Mouse (Mus musculus) brain, adult 2 months (tissue): ENCODE measurements around the gene Hes6.

Experiments used
- DNase-seq: peaks from one replicate; pipeline ENCODE4 v3.0.0; 2011; ENCODE audit warnings: low read depth, low spot score

Hes6 gene

DNA sequence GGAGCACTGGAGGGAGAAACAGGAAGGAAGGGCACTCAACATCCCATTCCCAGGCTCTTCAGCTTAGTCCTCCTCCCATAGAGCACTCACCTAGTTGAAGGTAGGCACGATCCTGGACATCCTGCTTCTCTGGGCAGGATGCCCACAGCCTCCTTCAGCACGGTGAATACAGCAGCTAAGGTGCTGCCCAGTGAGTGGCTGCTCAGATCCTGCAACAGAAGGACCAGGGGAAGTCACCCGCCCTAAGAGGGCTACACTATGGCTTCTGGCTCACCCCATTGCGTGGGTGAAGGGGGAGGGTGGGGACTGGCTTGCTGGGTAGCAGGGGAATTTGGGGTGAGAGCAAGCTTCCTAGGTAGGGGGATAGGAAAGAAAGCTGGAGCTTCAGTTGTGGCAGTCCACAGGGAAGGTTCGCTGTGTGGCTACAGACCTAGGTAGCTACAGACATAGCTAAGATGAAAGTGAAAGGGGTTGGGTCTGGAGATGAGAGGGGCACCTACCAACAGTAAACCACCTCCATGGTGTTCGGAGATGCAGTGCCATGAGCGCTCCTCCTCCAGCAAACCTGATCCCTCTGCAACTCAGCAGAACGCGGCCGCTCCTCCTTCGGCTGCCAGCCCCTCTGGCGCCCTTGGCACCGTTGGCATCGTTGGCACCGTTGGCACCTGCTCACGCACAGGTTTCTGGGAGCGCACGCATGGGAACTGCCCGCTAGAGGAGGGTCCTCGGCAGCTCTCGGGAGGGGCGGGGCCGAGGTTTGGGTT lies 8.2 kb downstream of the Hes6 start:
- DNase-seq, result peak; percentile 79

GRCm38 (mm10) chr1:91404976-91405375 lies 8.9 kb downstream of the Hes6 start:
- DNase-seq, result no peak

GRCm38 (mm10) chr1:91398260-91399062 lies 15.4 kb downstream of the Hes6 start, which contains the start of gene Ilkap:
Gene Ilkap, minus strand, starts transcription at chr1:91398815.
- peak; percentile 94 for DNase-seq

DNA sequence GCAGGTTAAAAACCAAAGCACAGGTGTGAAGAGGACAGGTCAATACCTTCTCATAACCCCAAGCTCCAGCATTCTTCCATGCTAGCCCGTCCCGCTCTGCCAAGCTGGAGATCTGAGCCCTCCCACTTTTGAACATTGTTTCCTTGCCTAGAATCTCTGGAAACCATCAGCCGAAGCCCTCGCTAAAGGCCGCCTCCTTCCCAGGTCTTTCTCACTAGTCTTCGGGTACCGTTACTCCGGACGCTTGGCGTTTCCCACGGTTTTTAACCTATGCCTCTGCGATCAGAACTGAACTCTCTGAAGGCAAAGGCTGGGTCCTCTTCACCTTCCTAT lies 15.9 kb downstream of the Hes6 start:
- DNase-seq, result peak; percentile 26

DNA sequence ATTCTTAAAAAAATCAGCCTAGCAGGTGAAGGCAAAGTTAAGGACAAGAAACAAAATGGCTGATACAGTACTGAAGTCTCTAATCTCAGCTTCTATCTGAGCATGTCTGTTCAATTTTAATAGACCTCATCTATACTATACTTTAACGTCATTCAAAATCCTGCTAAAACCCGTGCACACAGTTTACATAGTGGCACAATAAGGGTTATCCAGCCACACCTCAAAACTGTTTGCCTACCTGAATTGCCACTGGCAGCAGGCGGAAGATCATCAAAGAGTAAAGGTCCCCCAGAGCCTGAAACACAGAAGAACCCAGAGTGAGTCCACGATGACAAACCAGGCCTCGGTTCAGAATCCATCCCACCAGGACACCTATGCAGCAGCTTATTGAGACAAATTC lies 23.5 kb downstream of the Hes6 start:
- DNase-seq, result no peak

DNA sequence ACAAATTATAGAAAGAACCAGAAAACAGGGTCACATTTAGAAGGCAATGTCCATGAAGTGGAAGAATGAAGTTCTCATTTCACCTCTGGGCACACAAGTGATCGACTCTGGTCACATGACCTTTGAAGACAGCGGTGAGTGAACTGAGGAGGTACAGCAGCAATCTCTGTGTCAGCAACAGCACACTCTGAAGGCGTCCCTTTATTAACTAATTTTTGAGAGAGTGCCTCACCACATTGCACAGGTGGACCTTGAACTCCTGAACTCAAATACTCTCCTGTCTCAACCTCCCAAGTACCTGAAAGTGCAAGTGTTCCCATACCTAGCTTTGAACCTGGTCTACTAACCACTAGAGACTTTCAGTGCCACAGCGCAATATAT lies 32.8 kb downstream of the Hes6 start:
- no peak for DNase-seq

- DNase-seq, result peak; percentile 90
Observed at GRCm38 (mm10) chr1:91380453-91381090, 33.3 kb downstream of the Hes6 start.

- DNase-seq, result no peak
Observed at GRCm38 (mm10) chr1:91373414-91373835, 40.4 kb downstream of the Hes6 start.

GRCm38 (mm10) chr1:91370055-91370454 lies 43.8 kb downstream of the Hes6 start:
- DNase-seq, result no peak

GRCm38 (mm10) chr1:91369408-91369807 lies 44.4 kb downstream of the Hes6 start:
- DNase-seq, result no peak

DNA sequence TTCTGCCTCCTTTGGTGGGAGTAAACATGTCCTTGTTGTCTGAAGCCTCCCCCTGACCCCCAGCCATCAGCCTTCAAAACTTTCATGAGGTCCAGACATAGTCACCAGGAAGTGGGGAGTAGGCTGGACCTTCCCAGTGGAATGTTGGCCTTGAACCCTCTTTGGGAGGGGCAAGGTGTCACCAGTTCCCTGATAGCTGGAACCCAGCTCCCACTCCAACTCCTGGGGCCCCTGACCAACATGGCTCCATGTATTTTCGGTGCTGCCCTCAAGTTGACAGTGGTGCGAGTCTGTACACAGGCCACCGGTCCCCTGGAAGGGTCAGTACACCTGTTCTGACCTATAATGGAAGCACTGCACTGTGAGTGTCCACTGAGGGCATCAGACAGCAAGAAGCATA lies 46.5 kb downstream of the Hes6 start:
- DNase-seq, result no peak

DNA sequence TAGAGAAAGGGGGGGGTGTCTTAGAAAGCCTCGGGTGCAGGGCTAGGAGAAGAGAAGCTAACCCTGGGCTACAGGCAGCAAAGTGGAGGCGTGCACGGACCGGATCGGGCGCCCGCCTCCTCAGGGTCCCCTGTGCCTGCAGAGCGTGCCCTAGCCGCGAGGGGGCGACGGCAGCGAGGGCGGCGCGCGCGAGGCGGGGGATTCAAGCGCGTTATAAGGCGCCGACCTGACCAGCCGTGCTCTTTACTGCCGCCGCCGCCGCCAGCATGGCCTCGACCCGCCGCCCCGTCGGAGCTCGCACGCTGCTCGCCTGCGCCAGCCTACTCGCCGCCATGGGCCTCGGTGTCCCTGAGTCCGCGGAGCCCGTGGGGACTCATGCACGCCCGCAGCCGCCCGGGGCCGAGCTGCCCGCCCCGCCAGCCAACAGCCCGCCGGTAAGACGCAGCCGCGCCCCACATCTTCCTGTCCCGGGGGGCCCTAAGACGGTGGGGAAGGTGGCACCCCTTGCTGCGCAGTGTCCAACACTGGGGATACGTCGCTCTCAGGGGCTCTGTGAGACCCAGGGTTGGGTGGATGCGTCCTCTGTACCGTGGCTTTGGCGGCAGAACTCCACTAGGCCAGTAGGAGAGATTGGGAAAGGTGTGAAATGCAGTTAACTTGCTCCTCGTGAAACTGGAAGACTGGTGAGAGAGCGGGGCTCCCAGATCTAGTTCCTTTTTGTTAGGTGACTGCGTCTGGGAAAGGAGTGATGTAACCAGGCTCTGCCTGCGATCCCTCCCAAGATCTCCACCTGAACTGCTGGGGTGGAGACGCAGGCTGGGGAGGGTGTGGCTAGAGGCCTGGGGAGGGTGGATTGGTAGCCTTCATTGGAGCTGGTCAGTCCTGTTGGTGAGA lies 47.4 kb downstream of the Hes6 start, which contains the start of gene Erfe:
Gene Erfe (plus strand): TSS at position 216 of the 894 bp plus-strand sequence.
- peak; percentile 16 for DNase-seq

DNA sequence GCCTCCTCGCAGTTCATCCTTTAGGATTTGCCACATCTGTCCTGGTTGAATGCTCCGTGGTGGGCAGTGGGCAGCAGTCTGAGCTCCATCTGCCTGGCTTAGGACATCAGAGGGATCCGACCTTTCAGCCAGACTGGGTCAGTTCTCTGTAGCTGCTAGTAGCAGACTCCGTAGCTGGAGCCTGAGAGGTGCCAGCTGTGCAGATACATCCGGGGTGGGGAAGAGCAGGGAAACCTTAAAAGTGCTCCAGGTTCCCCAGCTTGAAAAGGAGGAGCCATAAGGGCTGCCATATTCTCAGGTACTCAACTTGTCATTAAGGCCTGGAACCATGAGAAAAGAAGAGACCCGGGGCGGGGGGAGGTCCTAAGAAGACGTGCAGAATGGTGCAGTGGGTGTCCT lies 48.0 kb downstream of the Hes6 start:
- no peak for DNase-seq

- DNase-seq, result no peak
Observed at GRCm38 (mm10) chr1:91364822-91365644, 48.8 kb downstream of the Hes6 start.

GRCm38 (mm10) chr1:91362113-91362512 lies 51.7 kb downstream of the Hes6 start:
- no peak for DNase-seq
